Mouse (Mus musculus) cortical plate, adult 2 months (tissue): ENCODE results near the gene Dab1.

Experiments
- CTCF ChIP-seq: fragments of 200-500 bp; IDR thresholded peaks from 2 replicates; pipeline ENCODE4 v1.5.1; 2011; ENCODE audit warnings: mild to moderate bottlenecking, control low read depth, low read length; ENCODE audit not compliant: insufficient read depth; ENCODE audit errors: extremely low read depth
- POLR2A ChIP-seq: fragments of 200-500 bp; IDR thresholded peaks from 2 replicates; pipeline ENCODE4 v1.6.1; 2011; ENCODE audit warnings: mild to moderate bottlenecking, low read length, control low read depth; ENCODE audit not compliant: insufficient read depth; ENCODE audit errors: extremely low read depth

DNA sequence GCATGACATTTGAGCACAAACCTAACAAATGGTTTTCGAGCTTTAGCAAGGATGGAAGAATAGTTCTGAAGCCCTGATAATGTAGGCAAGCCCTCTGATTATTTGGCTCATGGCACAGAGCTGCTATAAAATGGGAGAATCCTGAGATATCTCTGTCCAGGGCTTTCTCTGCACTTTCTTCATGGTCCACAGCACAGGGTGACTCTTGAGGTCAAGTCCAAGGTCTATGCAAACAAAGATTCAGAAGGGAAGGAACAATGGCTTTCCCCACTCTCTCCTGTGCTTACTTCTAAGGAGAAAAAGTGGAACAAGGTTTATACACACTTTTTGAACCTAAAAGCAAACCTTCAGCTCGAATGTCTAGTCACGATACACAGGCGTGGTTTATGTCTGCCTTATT lies 1061.3 kb downstream of the Dab1 start:
- TF ChIP-seq CTCF = no peak
- no peak for TF ChIP-seq POLR2A
